Comparison of ENCODE assay signal across 9 mouse cellular contexts in the genomic region with DNA sequence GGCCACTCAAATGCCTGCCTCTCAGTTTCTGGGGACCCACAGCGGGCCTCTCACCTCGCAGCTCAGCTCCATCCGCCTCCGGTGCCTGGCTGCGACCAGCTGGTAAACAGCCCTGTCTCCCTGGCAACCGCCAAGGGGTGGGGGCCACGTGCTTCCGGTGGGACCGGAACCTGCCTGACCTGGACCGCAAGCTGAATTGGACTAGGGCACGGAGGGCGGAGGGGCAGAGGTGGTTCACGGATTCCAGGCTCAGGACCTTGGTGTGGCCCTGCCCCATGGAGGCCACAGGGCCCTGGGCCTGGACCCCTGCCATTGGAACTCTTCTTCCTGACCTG. TPM values are rescaled to one million over a fixed set of nuclear protein-coding genes. Genes with fewer than 3 reads are reported as not detected.
DNase-seq lines count a peak whose midpoint lies in the region; ATAC-seq and TF ChIP-seq lines count a peak whose summit lies in the region.
"Had no signal": no experiment of that assay in that cellular context is flagged by ENCODE, and none has a peak within 500 bp of the region (broad histone marks: within the 10 kb centered on the region; RNA-seq: fewer than 3 reads in every experiment).

No protein-coding gene starts in this region.

- intact Hi-C loops in gastrocnemius, postnatal 14 days (cut with DNase I; ENCODE audit: low total_unique reads) = no loop called here

- WGBS in hindbrain, embryonic 16.5 days = 4% methylated on average over 13 of the region's 13 CpGs
- 15% methylated on average over 13 of the region's 13 CpGs for WGBS in liver, adult 2 months

- peak overlapping the region; percentile 31 for H3K4me3 ChIP-seq in hindbrain, embryonic 16.5 days (ENCODE audit: low read length)
- no peak overlapping the region for H3K4me3 ChIP-seq in liver, adult 2 months (ENCODE audit: insufficient read depth, low read depth, low read length)

- TF ChIP-seq CTCF in liver, adult 2 months (IDR thresholded peaks at IDR 0.05; ENCODE audit: low read depth, low read length) = no peak

- TF ChIP-seq POLR2A in liver, adult 2 months (IDR thresholded peaks at IDR 0.05; ENCODE audit: extremely low read depth, insufficient read depth, low read length) = no peak

- DNase-seq in frontal cortex, postnatal 10 days (ENCODE audit: low spot score in 2 of 2) = peak; percentile 52 to 67
- no peak for DNase-seq in frontal cortex, postnatal 25 days (ENCODE audit: low spot score in 2 of 2)
- DNase-seq in cerebellum, postnatal 10 days = peak; percentile 81 to 84
- peak; percentile 59 for DNase-seq in gastrocnemius, postnatal 14 days
- DNase-seq in liver, adult 2 months (ENCODE audit: extremely low read depth, low read depth, low spot score) = peak; percentile 11
- DNase-seq in neural tube, embryonic 10.5 days (ENCODE audit: extremely low spot score, low spot score) = peak; percentile 81
- peak; percentile 82 for DNase-seq in thymus, postnatal 25 days

- H3K4me1 ChIP-seq in hindbrain, embryonic 16.5 days (ENCODE audit: control insufficient read depth, insufficient read depth, low read depth, low read length) = peaks cover 20% of the 10 kb centered on the region
- H3K4me1 ChIP-seq in liver, adult 2 months (ENCODE audit: control insufficient read depth, insufficient read depth, low read length) = peaks cover 4% of the 10 kb centered on the region; the same call in 1 of the 2 replicates

- H3K27ac ChIP-seq in hindbrain, embryonic 16.5 days (ENCODE audit: low read depth, low read length) = peak overlapping the region; percentile 3; the same call in 1 of the 2 replicates
- H3K27ac ChIP-seq in liver, adult 2 months (replicated peaks; ENCODE audit: insufficient read depth, low read depth, low read length) = peak overlapping the region; percentile 32

- ATAC-seq in hindbrain, embryonic 16.5 days = peak; percentile 81

- no peaks in the 10 kb centered on the region for H3K9me3 ChIP-seq in hindbrain, embryonic 16.5 days (ENCODE audit: control insufficient read depth, low read length)

- peak overlapping the region; percentile 59 for H3K4me2 ChIP-seq in hindbrain, embryonic 16.5 days (ENCODE audit: low read length)

- no peaks in the 10 kb centered on the region for H3K36me3 ChIP-seq in hindbrain, embryonic 16.5 days (ENCODE audit: control insufficient read depth, insufficient read depth, low read length)
- H3K36me3 ChIP-seq in liver, adult 2 months (ENCODE audit: control insufficient read depth, insufficient read depth, low read length) = no peaks in the 10 kb centered on the region

- no peaks in the 10 kb centered on the region for H3K27me3 ChIP-seq in hindbrain, embryonic 16.5 days (replicated peaks; ENCODE audit: control insufficient read depth, insufficient read depth, low read length)
- H3K27me3 ChIP-seq in liver, adult 2 months (ENCODE audit: control insufficient read depth, insufficient read depth, low read length) = no peaks in the 10 kb centered on the region

- peak overlapping the region; percentile 58 for H3K9ac ChIP-seq in hindbrain, embryonic 16.5 days (ENCODE audit: low read depth, low read length)
- no peak overlapping the region for H3K9ac ChIP-seq in liver, adult 2 months (ENCODE audit: low read depth, low read length)

- H3K79me2 ChIP-seq in liver, adult 2 months (ENCODE audit: control insufficient read depth, insufficient read depth, low read length) = no peaks in the 10 kb centered on the region

RNA-seq across cellular contexts. Expression of gene Pla2g2c, which starts 0.5 kb away (rescaled TPM):
- not detected for total RNA-seq in gastrocnemius, postnatal 14 days (2021)
- polyA plus RNA-seq in hindbrain, embryonic 16.5 days (2015; fragmentation: Nextera tagmentation; extraction: Ambion mirVana) = 0.35 and 0.36 TPM in 2 replicates
- not detected in 2 replicates for total RNA-seq in liver, adult 2 months (2014; rRNA removed)
- polyA plus RNA-seq in liver, adult 2 months (2012; rRNA removed) = not detected in 2 replicates

RNA-seq across cellular contexts. Expression of gene Ubxn10, which starts 11.9 kb away (rescaled TPM):
- total RNA-seq in gastrocnemius, postnatal 14 days (2021) = under 1 TPM; 0.16 to 0.29 TPM
- polyA plus RNA-seq in hindbrain, embryonic 16.5 days (2015; fragmentation: Nextera tagmentation; extraction: Ambion mirVana) = 4.5 and 5.2 TPM in 2 replicates
- total RNA-seq in liver, adult 2 months (2014; rRNA removed) = under 0.01 and 0.07 TPM in 2 replicates
- 0.05 and 0.06 TPM in 2 replicates for polyA plus RNA-seq in liver, adult 2 months (2012; rRNA removed)

RNA-seq across cellular contexts. Expression of gene Pla2g2f, which starts 32.3 kb away (rescaled TPM):
- not detected for total RNA-seq in gastrocnemius, postnatal 14 days (2021)
- polyA plus RNA-seq in hindbrain, embryonic 16.5 days (2015; fragmentation: Nextera tagmentation; extraction: Ambion mirVana) = 0.06 TPM in 1 of 2 replicates, not detected in the other
- 0.13 TPM in 1 of 2 replicates, not detected in the other for total RNA-seq in liver, adult 2 months (2014; rRNA removed)
- not detected in 2 replicates for polyA plus RNA-seq in liver, adult 2 months (2012; rRNA removed)
- polyA plus RNA-seq: gonadal fat pad, adult 2 months had no signal

RNA-seq across cellular contexts. Expression of gene Pla2g2d, which starts 50.4 kb away (rescaled TPM):
- not detected for total RNA-seq in gastrocnemius, postnatal 14 days (2021)
- 0.61 and 0.76 TPM in 2 replicates for polyA plus RNA-seq in hindbrain, embryonic 16.5 days (2015; fragmentation: Nextera tagmentation; extraction: Ambion mirVana)
- not detected in 2 replicates for total RNA-seq in liver, adult 2 months (2014; rRNA removed)
- not detected in 2 replicates for polyA plus RNA-seq in liver, adult 2 months (2012; rRNA removed)

Comparison
In these comparisons a context has a peak if more than half of its experiments do, and no peak if none do; other contexts are left out.
1. DNase-seq: peak in frontal cortex, postnatal 10 days (2 of 2), cerebellum, postnatal 10 days (2 of 2), gastrocnemius, postnatal 14 days (single experiment), liver, adult 2 months (single experiment), neural tube, embryonic 10.5 days (single experiment) and thymus, postnatal 25 days (single experiment); none in frontal cortex, postnatal 25 days (0 of 2).